Mouse (Mus musculus) megakaryocyte, embryonic 14.5 days (primary cell): ENCODE data around the gene Ccdc163. TPM values are rescaled to one million over a fixed set of nuclear protein-coding genes. Genes with fewer than 3 reads are reported as not detected.

Experiments
- H3K27me3 ChIP-seq: replicated peaks from 2 replicates; pipeline ENCODE3; 2012; ENCODE audit warnings: inconsistent platforms
- H3K36me3 ChIP-seq: replicated peaks from 2 replicates; pipeline ENCODE3; 2012; ENCODE audit warnings: low read length, inconsistent platforms, mixed read lengths
- H3K4me1 ChIP-seq: 2 replicates; pipeline ENCODE4 v1.6.1; 2012; ENCODE audit warnings: inconsistent platforms
- H3K4me3 ChIP-seq: replicated peaks from 2 replicates; pipeline ENCODE3; 2012; ENCODE audit warnings: moderate library complexity, mild to moderate bottlenecking, inconsistent platforms
- H3K9me3 ChIP-seq: 2 replicates; pipeline ENCODE4 v1.6.1; 2012; ENCODE audit warnings: inconsistent platforms
- FLI1 ChIP-seq: IDR thresholded peaks from 2 replicates; pipeline ENCODE4 v1.6.1; 2012; ENCODE audit warnings: low read length, inconsistent platforms, mixed read lengths
- GATA1 ChIP-seq: IDR thresholded peaks from 3 replicates; pipeline ENCODE4 v1.6.1; 2012; ENCODE audit warnings: mixed read lengths, low read length, inconsistent platforms, borderline replicate concordance
- polyA plus RNA-seq: library from polyadenylated mRNA; stranded (reverse); fragments of >175 nt; gene quantifications from 2 replicates; pipeline ENCODE4 v1.2.3, GENCODE M21; 2012; ENCODE audit warnings: low replicate concordance; ENCODE audit not compliant: insufficient read depth

Gene Ccdc163
- polyA plus RNA-seq, 1 experiment = 1.9 TPM

DNA sequence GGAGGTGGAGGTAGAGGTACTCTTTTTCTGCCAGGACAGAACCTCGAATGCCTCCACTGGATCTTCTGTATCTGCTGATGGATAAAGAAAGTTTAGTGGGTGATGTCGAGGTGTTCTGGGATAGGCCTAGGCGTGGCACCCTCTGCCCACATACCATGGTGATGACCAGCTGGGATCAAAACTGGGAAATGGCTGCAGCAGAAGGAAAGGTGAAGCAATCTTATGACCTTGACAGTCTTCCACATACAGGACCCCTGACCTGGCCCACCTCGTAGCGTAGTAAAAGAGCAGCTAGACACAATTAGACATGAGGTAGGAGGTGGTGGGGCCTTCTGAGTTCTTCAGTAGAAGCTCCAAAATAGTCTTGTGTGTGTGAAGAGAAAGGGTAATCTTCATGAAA is 55.7 kb downstream of the Ccdc163 start:
- H3K27me3 ChIP-seq = no peaks in the 10 kb centered on the region
- TF ChIP-seq FLI1 = no peak
- TF ChIP-seq GATA1 = no peak
- H3K4me1 ChIP-seq = peaks cover 6% of the 10 kb centered on the region
- no peaks in the 10 kb centered on the region for H3K36me3 ChIP-seq
- H3K4me3 ChIP-seq = no peak overlapping the region
- H3K9me3 ChIP-seq = no peaks in the 10 kb centered on the region

DNA sequence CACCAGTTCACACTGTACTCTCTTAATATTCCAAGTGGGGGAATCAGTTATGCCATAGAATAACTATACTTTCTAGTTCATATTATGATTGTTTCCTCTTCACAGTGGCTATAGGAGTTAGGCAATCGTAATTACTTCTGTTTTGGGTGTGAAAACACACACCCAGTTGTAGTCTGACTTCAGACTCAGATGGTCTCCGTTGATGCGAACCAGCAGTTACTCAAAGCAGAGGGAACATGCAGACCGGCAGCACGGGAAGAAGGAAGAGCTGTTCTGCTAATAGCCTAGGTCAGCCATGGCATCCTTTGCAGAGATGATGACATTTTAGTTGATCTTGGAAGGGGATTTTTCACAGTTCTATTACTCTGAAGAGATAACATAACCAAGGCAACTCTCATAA is 60.2 kb downstream of the Ccdc163 start:
- peaks cover 8% of the 10 kb centered on the region for H3K4me1 ChIP-seq
- H3K36me3 ChIP-seq = no peaks in the 10 kb centered on the region
- no peaks in the 10 kb centered on the region for H3K9me3 ChIP-seq
- no peak overlapping the region for H3K4me3 ChIP-seq
- no peaks in the 10 kb centered on the region for H3K27me3 ChIP-seq
- TF ChIP-seq GATA1 (no peak), FLI1 (no peak)

DNA sequence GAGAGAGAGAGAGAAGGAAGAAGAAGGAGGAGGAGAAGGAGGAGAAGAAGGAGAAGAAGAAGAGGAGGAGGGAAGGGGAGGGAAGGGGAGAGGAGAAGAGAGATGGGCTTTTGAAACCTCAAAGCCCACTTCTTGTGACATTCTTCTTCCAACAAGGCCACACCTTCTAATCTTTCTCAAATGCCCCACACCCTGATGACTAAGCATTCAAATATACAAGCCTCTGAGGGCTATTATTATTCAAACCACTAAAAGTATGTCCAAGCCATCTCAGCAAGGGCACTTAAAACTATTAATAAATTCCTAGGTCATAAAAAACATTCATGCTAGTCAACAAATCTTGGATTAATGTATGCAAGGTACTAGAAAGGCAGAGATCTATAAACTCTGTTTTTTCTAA is 60.8 kb downstream of the Ccdc163 start:
- H3K4me3 ChIP-seq = no peak overlapping the region
- H3K4me1 ChIP-seq = peaks cover 8% of the 10 kb centered on the region
- H3K27me3 ChIP-seq = no peaks in the 10 kb centered on the region
- H3K36me3 ChIP-seq = no peaks in the 10 kb centered on the region
- TF ChIP-seq FLI1 = no peak
- TF ChIP-seq GATA1 = no peak
- H3K9me3 ChIP-seq = no peaks in the 10 kb centered on the region

DNA sequence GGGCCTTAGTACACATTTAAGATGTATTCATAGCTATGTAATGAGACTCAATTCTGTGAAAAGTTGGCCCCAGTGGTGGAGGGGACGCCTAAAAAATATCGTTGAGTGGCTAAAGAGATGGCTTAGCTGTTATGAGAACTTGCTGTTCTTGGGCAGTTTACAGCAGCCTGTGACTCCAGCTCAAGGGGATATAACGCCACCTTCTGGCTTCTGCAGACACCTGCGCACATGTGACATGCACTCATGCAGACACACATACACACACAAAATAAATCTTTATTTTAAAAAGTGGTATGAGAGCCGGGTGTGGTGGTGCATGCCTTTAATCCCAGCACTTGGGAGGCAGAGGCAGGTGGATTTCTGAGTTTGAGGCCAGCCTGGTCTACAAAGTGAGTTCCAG is 68.1 kb downstream of the Ccdc163 start:
- Histone ChIP-seq H3K27me3 (peaks cover 1% of the 10 kb centered on the region), H3K9me3 (no peaks in the 10 kb centered on the region), H3K4me1 (no peaks in the 10 kb centered on the region), H3K4me3 (no peak overlapping the region), H3K36me3 (no peaks in the 10 kb centered on the region)
- TF ChIP-seq FLI1 (no peak), GATA1 (no peak)

DNA sequence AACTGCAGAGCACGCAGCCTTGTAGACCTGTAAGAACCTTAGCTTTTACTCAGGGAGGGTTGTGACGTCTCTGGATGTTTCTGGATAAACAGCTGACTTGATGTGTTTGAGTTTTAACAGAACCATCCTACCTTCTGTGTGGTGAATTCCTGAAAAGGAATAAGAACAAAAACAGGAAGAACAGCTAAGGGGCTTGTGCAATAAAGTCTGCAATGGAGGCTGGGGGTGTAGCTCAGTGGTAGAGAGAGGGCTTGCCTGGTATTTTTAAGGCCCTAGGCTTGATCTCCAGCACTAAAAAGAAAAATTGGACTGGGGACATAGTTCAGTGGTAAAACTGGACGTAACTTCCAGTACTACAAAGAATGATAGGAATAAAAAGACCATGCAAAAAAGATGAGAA is 68.8 kb downstream of the Ccdc163 start:
- no peaks in the 10 kb centered on the region for H3K4me1 ChIP-seq
- TF ChIP-seq GATA1 = no peak
- no peak for TF ChIP-seq FLI1
- peaks cover 2% of the 10 kb centered on the region for H3K27me3 ChIP-seq
- no peaks in the 10 kb centered on the region for H3K36me3 ChIP-seq
- H3K9me3 ChIP-seq = no peaks in the 10 kb centered on the region
- no peak overlapping the region for H3K4me3 ChIP-seq

DNA sequence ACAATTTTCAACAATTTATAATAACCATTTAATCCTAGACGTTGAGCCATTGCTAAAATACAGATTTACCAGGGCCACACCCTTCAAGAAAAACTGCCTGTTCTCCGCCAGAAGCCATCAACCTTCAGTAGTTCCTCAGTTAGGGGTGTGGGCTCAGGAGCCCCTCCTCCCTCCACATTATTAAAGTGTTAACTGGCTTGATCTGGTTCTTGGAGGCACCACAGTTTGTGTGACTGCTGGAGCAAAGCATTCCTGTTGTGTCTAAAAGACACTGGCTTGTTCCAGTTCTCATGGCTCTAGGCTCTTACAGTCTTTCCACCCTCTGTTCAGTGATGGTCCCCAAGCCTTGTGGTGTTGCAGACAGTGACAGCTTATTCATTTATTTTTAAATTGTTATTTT is 72.2 kb downstream of the Ccdc163 start:
- H3K4me3 ChIP-seq = no peak overlapping the region
- no peak for TF ChIP-seq FLI1
- TF ChIP-seq GATA1 = no peak
- H3K27me3 ChIP-seq = peaks cover 2% of the 10 kb centered on the region

DNA sequence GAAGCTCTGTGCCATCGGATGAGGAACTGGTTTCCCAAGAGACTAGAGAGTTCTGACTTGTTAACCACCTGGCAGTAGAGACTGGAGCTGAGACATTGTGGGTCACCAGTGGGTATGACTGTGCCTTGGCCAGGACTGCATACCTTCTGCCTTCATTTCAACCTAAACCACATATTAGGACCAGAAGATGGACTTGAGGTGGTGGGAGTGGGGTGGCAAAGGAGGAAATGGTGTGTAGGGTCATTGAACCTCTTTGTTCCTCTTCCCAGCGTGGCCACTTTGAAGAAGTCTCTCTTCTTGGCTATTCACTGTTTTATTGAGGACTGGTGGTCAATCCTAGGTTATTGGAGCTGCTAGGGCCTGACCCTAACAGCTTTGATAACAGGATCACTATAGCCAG is 73.1 kb downstream of the Ccdc163 start:
- H3K4me1 ChIP-seq = no peaks in the 10 kb centered on the region
- peak overlapping the region; percentile 47 for H3K4me3 ChIP-seq
- no peaks in the 10 kb centered on the region for H3K36me3 ChIP-seq
- peaks cover 2% of the 10 kb centered on the region for H3K27me3 ChIP-seq
- no peaks in the 10 kb centered on the region; the same call in 1 of the 2 replicates for H3K9me3 ChIP-seq
- TF ChIP-seq FLI1 (no peak), GATA1 (no peak)

More for the DNA sequence above, 72.2 kb downstream of the Ccdc163 start:
- Histone ChIP-seq H3K4me1 (no peaks in the 10 kb centered on the region), H3K9me3 (no peaks in the 10 kb centered on the region), H3K36me3 (no peaks in the 10 kb centered on the region)

DNA sequence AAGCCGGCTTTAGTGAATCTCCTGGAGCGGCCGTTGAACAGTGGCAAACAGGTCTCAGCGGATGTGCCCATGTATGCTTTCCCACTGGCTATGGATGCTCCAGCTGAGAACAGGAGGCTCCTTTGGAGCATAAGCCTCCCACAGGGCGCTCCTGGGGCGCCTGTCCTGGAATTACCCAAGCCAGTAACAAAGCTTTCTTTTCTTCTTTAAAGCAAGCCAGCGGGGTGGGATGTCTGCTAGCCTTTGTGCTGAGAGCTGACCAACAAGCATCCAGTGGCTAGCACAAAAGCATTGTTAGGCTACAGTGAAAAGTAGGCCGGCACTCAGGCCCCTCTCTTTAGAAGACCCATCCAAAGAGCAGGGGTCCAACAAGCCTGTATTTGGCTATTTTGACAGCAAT is 73.9 kb downstream of the Ccdc163 start:
- Histone ChIP-seq H3K9me3 (no peaks in the 10 kb centered on the region; the same call in 1 of the 2 replicates), H3K36me3 (no peaks in the 10 kb centered on the region), H3K27me3 (peaks cover 2% of the 10 kb centered on the region), H3K4me1 (no peaks in the 10 kb centered on the region), H3K4me3 (no peak overlapping the region)
- TF ChIP-seq FLI1 (no peak), GATA1 (no peak)

DNA sequence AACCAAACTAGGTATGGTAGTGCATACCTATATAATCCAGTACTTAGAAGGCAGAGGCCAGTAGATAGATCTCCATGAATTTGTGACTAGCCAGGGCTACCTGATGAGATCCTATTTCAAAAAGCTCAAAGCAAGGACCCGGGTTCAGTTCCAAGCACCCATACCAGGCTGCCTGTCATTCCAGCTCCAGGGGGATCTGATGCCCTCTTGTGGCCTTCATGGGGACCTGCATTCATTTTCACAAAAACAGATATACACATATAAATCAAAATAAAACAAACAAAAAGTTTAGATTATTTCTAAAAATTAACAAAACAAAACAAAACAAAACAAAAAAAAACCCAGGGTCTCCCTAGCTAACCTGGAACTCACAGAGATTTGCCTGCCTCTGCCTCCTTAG is 78.3 kb downstream of the Ccdc163 start:
- Histone ChIP-seq H3K36me3 (no peaks in the 10 kb centered on the region), H3K27me3 (no peaks in the 10 kb centered on the region), H3K9me3 (no peaks in the 10 kb centered on the region; the same call in 1 of the 2 replicates), H3K4me3 (no peak overlapping the region), H3K4me1 (peaks cover 11% of the 10 kb centered on the region)
- TF ChIP-seq GATA1 = no peak
- TF ChIP-seq FLI1 = no peak

DNA sequence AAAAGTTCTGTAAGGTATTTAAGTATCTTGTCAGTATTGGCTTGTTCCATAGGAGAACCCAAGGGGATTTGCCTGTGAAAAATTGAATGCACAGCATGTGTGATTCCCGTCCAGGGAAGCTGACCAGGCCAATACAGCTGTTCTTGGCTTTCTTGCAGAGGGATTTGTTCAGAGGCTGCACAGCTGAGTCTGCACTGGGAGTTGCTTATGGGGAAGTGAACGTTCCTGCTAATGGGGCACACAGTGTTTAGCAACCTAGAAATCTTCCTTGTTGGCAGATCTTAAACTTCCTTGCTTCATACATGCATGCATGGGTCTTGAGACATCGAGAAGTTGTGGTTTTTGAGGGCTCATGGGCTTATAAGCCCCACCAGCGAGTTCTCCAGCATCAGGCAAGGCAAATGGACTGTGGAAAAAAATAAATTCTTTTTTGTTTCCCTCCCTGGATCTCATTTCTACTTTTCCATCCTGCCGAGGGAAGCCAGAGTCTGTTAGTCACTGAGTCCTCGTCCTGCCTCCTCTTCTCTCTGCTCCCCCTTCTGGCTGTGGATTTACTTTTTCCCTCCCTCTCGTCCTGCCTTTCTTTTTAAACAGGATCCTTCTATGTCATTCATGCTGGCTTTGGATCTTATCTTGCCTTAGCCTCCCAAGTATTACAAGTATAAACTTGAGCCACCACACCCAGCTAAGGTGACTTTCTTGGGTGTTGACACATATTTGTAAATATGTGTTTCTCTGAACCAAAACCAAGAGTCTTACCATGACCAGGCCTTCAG is 79.9 kb downstream of the Ccdc163 start:
- H3K36me3 ChIP-seq = no peaks in the 10 kb centered on the region
- no peaks in the 10 kb centered on the region for H3K27me3 ChIP-seq
- peaks cover 11% of the 10 kb centered on the region for H3K4me1 ChIP-seq
- H3K9me3 ChIP-seq = no peaks in the 10 kb centered on the region; the same call in 1 of the 2 replicates
- TF ChIP-seq GATA1 (no peak), FLI1 (no peak)
- H3K4me3 ChIP-seq = peak overlapping the region; percentile 36

DNA sequence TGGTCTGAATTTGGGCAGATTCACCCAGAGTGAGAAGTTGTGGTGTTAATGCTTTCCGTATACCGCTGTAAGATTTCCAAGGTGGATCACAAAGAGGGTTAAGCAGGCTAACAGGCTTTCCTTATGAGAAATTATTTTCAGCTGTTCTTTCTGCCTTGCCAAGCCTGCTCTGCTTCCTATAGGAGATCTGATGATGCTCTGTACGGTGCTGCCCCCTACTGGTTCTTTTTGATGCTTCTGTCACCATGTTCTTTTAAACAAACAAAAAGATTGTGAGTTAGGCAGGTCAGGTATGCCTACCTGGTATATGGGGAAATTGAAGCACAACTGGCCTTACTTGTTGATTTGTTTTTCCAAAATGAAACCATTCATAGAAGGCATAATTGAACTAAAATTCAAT is 80.6 kb downstream of the Ccdc163 start:
- peaks cover 11% of the 10 kb centered on the region for H3K4me1 ChIP-seq
- no peak for TF ChIP-seq FLI1
- TF ChIP-seq GATA1 = no peak

More for the DNA sequence above, 80.6 kb downstream of the Ccdc163 start:
- no peak overlapping the region for H3K4me3 ChIP-seq
- H3K27me3 ChIP-seq = no peaks in the 10 kb centered on the region
- no peaks in the 10 kb centered on the region for H3K36me3 ChIP-seq
- no peaks in the 10 kb centered on the region; the same call in 1 of the 2 replicates for H3K9me3 ChIP-seq
